Mouse (Mus musculus): ENCODE measurements around the gene Lman1l. TPM values are rescaled to one million over a fixed set of nuclear protein-coding genes. Genes with fewer than 3 reads are reported as not detected.

Gene Lman1l
- polyA plus RNA-seq (2014; fragmentation: Illumina TruSeq; extraction: RNeasy Lipid Tissue Mini Kit (QIAGEN cat#74804); ENCODE audit: low read depth, low replicate concordance) = not detected

DNA sequence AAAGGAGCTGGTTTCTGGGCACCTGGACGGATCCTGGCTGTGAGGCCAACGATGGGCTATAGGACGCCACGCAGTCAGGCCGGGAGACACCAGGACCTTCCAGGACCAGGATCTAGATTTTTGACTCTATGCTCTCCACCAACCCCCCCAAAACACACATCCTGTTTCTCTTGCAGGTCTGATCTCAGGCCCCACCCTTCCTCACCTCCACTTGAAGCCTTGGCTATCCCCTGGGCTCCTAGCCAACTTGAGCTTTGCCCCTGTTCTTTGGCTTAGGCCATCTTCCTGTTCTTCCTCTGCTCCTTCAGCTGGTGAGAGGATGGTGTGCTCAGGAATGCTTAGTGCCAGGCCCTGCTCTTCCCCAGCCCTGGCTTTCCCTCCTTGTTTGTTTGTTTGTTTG is at the start of gene Lman1l:
Gene Lman1l, minus strand, starts transcription at position 101 of the 400 bp plus-strand sequence.

DNA sequence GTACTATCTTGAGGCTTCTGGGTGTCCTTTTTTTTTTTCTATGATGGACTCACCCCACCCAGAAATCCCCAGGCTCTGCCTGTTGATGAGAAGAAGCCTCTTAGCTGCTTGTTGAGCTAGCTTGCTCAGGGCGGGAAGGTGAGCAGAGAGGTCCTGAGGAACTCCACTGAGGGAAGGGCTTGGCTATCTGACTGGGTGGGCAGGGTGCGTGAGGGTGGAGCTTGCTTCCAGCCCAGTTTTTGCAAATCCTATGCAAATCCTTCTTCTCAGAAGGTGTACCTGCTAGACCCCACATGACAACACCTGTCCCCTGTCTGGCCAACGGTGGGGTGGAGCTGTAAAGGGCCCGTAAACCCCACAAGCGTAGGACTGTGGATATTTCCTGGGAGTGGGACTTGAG is 32.7 kb upstream of the Lman1l start, which contains the start of gene Csk:
Gene Csk, minus strand, starts transcription at position 349 of the 400 bp plus-strand sequence.

DNA sequence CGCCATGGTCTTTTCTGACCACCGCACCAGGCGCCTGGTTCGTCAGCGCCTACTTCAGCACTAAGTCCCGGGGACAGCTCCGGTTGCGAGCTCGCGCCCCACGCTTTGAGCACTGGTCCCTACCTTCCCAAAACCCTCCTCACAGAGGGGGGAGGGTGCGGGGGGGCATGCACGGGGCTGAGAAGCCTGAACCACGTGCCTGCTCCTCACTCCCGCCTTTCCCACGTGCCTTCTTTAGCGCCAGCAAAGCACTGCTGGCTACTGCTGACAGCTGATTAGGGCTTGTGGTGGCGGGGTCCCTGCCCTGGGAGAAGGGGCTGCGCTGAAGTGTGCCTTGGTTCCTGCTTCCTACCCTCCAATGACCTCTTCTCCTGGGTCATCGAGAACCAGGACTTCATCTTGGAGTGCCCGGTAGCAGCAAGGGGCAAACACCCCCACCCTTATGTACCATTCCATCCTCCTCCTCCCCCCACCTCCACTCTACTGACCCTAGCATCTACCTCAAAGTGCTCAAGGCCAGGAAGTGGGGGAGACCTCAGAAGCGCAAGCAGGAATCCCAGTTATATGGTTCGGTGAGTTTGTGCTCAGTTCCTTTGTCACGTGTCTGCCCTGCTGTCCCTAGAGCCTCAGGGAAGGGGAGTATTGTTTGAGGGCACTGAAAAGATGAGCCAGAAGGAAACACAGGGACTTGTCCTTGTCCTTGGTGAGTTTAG is 14.3 kb downstream of the Lman1l start, which contains the start of gene Cplx3:
Gene Cplx3, minus strand, starts transcription at position 143 of the 713 bp plus-strand sequence.

DNA sequence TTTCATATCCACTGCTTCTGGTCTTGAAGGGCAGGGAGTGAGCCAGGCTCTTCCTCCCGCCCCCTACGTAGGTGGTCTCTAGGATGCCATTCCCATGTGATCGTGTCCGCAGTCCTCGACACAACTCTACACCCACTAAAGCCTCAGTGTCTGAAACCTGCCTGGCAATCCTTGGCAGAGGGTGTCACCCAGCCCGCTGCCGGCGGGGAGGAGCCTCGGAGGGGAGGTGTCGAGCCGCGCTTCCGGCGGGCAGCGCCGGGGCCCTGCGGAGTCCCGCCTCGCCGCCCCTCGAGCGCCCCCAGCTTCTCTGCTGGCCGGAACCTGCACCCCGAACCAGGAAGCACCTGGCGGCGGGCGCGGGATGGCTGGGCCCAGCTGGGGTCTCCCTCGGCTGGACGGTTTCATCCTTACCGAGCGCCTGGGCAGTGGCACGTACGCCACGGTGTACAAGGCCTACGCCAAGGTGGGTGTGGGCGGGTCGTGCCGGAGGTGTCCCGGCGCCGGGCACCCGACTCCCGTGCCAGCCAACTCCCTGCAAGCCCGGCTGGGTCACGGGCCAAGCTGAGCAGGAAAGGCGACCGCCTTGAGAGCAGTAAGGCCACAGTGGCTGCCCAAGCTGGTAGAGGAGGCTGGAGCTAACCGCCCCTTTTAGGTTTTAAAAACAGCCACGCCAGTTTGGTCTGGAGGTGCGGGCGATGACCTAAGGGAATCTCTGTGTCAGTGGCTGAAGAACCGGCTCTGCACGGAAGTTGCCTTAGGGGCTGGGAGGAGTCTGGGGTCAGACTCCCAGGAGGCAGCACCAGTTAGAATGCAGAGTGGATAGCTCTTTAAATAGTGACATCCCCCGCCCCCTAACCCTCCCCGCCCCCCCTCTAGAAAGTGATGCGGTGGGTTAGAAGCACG is 31.1 kb downstream of the Lman1l start, which contains the start of gene Ulk3:
Gene Ulk3, plus strand, starts transcription at position 229 of the 903 bp plus-strand sequence.

DNA sequence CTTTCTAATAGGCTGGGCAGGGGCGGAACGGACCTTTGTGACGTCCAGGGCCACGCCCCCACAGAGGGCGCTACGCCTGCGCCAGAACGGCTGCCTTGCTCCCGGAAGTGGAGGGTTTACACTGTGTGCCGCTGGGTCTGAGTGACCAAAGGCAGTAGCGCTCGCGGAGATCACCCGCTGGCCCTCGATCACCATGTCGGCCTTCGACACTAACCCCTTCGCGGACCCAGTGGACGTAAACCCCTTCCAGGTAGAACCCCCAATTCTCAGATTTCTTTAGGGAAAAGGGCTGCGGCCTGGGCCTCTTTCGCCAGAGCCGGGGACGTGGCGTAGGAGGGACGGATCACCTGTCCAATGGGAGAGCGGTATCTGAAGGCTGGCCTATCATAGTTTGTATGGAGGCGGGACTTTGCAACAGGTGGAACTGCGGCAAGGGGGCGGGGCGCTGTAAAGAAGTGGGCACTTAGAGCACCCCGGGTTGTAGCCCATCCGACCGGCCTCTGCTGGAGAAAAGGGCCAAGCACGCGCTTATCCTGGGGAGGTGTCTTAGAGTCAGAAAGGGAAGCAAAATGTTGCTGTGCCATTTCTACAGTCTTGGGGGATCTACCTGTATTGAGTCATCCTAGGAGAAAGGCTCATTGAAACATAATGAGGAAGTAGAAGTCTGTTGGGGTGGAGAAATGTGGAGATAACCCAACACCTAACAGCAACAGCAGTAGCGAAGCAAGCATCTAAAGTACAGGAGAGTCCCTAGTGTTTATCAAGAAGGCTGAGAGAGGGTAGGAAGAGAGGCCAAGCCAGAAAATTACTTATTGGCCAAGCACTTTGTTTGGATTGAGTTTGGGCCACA is 59.5 kb downstream of the Lman1l start, which contains the start of gene Scamp2:
Gene Scamp2, plus strand, starts transcription at position 83 of the 850 bp plus-strand sequence.

Other genes starting within 250 kb of the Lman1l start
- 7.9 TPM for gene Ppcdc, start 180.7 kb downstream of the Lman1l start, polyA plus RNA-seq (2014; fragmentation: Illumina TruSeq; extraction: RNeasy Lipid Tissue Mini Kit (QIAGEN cat#74804); ENCODE audit: low read depth, low replicate concordance)
- gene Scamp5, start 152.7 kb downstream of the Lman1l start, polyA plus RNA-seq (2014; fragmentation: Illumina TruSeq; extraction: RNeasy Lipid Tissue Mini Kit (QIAGEN cat#74804); ENCODE audit: low read depth, low replicate concordance) = 10.6 TPM
- gene Rpp25, start 116.7 kb downstream of the Lman1l start, polyA plus RNA-seq (2014; fragmentation: Illumina TruSeq; extraction: RNeasy Lipid Tissue Mini Kit (QIAGEN cat#74804); ENCODE audit: low read depth, low replicate concordance) = not detected
- gene Cox5a, start 99.5 kb downstream of the Lman1l start, polyA plus RNA-seq (2014; fragmentation: Illumina TruSeq; extraction: RNeasy Lipid Tissue Mini Kit (QIAGEN cat#74804); ENCODE audit: low read depth, low replicate concordance) = 1,567 TPM
- 6.4 TPM for gene Fam219b, start 83.2 kb downstream of the Lman1l start, polyA plus RNA-seq (2014; fragmentation: Illumina TruSeq; extraction: RNeasy Lipid Tissue Mini Kit (QIAGEN cat#74804); ENCODE audit: low read depth, low replicate concordance)
- gene Mpi, start 68.0 kb downstream of the Lman1l start, polyA plus RNA-seq (2014; fragmentation: Illumina TruSeq; extraction: RNeasy Lipid Tissue Mini Kit (QIAGEN cat#74804); ENCODE audit: low read depth, low replicate concordance) = 16.5 TPM
- gene Scamp2, start 59.8 kb downstream of the Lman1l start, polyA plus RNA-seq (2014; fragmentation: Illumina TruSeq; extraction: RNeasy Lipid Tissue Mini Kit (QIAGEN cat#74804); ENCODE audit: low read depth, low replicate concordance) = 28.1 TPM
- gene Ulk3, start 31.3 kb downstream of the Lman1l start, polyA plus RNA-seq (2014; fragmentation: Illumina TruSeq; extraction: RNeasy Lipid Tissue Mini Kit (QIAGEN cat#74804); ENCODE audit: low read depth, low replicate concordance) = 6.8 TPM
- gene Cplx3, start 14.5 kb downstream of the Lman1l start, polyA plus RNA-seq (2014; fragmentation: Illumina TruSeq; extraction: RNeasy Lipid Tissue Mini Kit (QIAGEN cat#74804); ENCODE audit: low read depth, low replicate concordance) = not detected
- 1.9 TPM for gene Csk, start 32.9 kb upstream of the Lman1l start, polyA plus RNA-seq (2014; fragmentation: Illumina TruSeq; extraction: RNeasy Lipid Tissue Mini Kit (QIAGEN cat#74804); ENCODE audit: low read depth, low replicate concordance)
- not detected for gene Cyp1a2, start 62.9 kb upstream of the Lman1l start, polyA plus RNA-seq (2014; fragmentation: Illumina TruSeq; extraction: RNeasy Lipid Tissue Mini Kit (QIAGEN cat#74804); ENCODE audit: low read depth, low replicate concordance)
- gene Cyp1a1, start 67.2 kb upstream of the Lman1l start, polyA plus RNA-seq (2014; fragmentation: Illumina TruSeq; extraction: RNeasy Lipid Tissue Mini Kit (QIAGEN cat#74804); ENCODE audit: low read depth, low replicate concordance) = 1.3 TPM
- 2.6 TPM for gene Edc3, start 87.8 kb upstream of the Lman1l start, polyA plus RNA-seq (2014; fragmentation: Illumina TruSeq; extraction: RNeasy Lipid Tissue Mini Kit (QIAGEN cat#74804); ENCODE audit: low read depth, low replicate concordance)
- gene Clk3, start 145.1 kb upstream of the Lman1l start, polyA plus RNA-seq (2014; fragmentation: Illumina TruSeq; extraction: RNeasy Lipid Tissue Mini Kit (QIAGEN cat#74804); ENCODE audit: low read depth, low replicate concordance) = 23.9 TPM
- 0.89 TPM for gene Arid3b, start 216.0 kb upstream of the Lman1l start, polyA plus RNA-seq (2014; fragmentation: Illumina TruSeq; extraction: RNeasy Lipid Tissue Mini Kit (QIAGEN cat#74804); ENCODE audit: low read depth, low replicate concordance)

Data from kidney, adult 10 weeks (tissue).